Mouse (Mus musculus) cerebellum, postnatal 10 days (tissue): ENCODE measurements at regions not wholly inside any gene's neighbourhood (a gene's known extent, or its start where the extent isn't known, plus 50 kb on each side); places are given as distances from the start of the nearest gene placed in this dataset.

ENCODE experiments used
- DNase-seq, 2 experiments: peaks; one replicate each; pipeline ENCODE4 v3.0.0; 2021; ENCODE audit warnings: mixed read lengths in 2 of 2

DNA sequence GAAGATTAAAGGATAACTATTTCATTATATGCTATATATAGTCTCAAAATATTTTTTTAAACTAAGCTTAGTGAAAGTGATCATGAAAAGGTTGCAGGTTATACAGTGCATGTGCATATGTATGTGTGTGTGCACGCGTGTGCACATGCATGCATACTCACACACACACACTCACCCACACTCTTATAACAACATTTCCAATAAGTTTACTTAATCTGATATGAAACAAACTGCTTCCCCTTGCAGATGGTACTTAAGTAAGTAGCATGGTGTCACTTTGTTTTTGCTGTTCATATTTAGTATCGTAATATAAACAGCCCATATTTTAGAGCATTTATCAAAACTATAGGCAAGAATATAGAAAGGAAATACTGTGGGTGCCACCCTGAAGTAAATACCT, 275.0 kb downstream of the Gm5447 start:
- no peak for DNase-seq

DNA sequence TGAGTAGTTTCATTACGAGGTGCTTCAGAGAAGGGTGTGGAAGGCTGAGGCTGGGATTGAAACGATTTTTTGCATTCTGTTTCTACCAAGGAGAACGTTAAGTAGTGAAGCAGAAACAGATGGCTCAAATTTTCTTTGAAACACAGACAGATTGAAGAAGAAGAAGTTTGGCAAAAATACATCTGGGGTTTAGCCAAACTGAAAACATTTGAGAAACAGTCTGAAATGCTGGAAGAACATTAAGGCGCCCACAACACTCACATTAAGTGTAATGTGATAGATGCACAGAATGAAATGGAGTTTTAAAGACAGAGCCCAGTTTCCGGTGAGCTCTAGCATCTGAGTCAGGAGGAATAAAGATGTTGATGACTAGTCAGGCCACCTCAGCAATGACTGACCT, 275.5 kb downstream of the Gm5447 start:
- DNase-seq: peak in 1 of 2 experiments; percentile 14

DNA sequence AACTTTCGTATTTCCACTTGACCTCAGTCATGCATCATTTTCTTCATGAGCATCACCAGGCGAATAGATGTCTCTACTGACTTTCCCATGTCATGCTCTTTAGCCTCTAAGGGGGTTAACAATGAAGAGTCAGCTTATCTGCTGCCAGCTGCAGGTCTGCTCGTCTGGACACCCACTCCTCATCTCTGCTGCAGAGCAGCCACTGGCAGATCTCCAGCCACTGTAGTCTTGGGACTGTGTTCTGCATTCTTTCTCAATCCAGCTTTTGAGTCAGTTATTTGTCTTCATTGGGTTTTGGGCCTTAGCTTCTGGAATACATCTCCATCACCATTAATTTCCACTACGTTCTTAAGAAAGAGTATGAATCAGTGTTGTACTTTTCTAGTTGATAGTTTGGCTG, 280.0 kb downstream of the Gm5447 start:
- peak in 1 of 2 experiments; percentile 7 for DNase-seq

DNA sequence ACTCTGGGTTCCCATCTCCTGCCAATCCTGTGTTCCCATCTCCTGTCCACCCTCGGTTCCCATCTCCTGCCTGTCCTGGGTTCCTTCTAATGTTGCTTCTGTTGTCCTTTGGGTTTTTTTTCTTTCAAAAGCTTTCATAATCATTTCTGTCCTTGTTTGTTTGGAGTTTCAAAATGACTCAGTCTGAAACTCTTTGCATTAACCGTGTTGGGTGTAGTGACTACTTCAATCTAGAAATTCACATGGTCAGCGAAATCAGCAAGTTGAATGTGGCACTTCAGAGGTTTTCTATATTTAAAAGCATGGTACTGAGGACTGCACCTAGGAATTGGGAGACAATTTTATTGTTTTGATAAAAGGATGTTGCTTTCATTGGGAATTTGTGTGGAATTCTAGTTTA, 280.7 kb downstream of the Gm5447 start:
- no peak for DNase-seq

DNA sequence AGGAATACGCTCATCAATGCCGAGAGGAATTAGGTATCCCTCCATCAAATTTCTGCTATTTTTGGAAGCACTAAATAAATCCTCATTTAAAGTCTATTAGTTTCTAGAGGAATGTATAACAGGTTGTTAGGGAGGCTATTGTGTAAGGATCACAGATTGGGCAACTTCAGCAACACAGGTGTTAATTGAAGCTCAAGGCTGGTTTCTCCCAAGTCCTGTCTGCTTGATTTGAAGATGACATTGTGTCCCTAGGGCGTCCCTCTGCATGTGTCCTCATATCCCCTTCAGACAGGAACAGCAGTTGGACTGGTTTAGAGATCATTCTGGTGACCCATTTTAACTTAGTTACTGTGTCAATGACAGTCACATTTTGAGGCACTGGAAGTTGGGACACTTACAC, 281.5 kb downstream of the Gm5447 start:
- DNase-seq: no peak

DNA sequence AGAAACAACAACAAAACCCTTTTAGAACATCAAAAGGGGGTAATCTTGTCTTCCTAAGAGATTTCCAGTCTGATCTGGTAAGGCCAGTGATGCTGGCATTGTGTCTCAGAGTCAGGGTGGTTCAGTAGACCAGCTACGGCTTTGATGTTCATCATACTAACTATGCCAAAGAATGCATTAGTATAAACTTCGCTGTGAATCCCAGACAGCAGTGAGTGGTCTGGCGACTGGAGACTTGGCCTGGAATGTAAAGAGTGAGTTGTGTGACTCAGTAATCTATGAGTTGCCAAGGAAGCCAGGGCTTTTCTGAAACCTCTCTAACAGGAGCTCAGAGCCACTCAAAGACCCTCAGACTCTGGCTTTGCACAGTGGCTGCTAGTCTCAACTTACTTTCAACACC, 288.1 kb upstream of the Foxq1 start:
- no peak for DNase-seq

DNA sequence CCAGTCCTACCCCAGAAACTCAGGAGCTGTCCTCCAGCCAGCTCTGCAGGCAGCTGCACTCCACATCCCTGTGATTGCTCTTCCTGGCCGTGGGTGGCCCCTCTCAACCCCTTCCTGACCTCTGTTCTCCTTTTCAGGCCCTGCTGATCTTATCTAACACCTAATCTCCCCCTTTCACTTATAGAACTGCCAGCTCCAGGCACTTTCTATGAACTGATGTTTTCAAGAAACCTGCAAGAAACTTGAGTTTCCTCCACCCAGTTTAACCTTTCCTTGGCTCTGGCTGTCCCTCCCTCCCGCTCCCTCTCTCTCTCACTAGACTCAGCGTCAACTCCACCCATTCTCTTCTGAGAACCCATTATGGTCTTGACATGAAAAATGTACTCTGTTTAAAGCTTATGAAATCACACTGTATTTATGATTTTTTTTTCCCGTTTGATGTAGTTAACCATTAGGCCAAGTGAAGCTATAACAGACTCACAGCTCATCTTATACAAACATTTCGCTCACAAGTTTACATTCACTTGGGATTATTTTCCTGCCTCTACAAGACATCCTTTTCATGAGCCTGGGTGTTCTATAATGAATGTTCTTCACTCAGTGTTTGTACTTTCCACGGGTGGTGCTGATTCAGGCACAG, 279.8 kb upstream of the Foxq1 start:
- no peak for DNase-seq

DNA sequence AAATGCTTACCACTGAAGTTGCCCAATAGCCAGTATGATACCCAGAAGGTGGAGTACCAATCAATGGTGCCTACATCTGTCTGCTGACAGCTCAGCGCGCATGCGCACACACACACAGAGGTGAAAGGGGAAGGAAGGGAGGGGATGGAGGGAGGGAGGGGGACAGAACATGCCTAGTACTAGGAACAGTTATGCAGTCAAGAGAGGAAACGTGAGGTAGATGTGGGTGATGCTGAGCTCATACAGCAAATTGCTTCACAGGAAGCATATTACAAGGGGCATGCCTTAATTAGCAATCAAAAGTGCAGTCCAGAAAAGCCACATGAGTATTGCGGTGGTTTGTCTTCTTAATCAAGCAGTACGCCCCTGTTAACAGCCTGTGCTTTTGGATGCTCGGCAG, 265.3 kb upstream of the Foxq1 start:
- DNase-seq: no peak

DNA sequence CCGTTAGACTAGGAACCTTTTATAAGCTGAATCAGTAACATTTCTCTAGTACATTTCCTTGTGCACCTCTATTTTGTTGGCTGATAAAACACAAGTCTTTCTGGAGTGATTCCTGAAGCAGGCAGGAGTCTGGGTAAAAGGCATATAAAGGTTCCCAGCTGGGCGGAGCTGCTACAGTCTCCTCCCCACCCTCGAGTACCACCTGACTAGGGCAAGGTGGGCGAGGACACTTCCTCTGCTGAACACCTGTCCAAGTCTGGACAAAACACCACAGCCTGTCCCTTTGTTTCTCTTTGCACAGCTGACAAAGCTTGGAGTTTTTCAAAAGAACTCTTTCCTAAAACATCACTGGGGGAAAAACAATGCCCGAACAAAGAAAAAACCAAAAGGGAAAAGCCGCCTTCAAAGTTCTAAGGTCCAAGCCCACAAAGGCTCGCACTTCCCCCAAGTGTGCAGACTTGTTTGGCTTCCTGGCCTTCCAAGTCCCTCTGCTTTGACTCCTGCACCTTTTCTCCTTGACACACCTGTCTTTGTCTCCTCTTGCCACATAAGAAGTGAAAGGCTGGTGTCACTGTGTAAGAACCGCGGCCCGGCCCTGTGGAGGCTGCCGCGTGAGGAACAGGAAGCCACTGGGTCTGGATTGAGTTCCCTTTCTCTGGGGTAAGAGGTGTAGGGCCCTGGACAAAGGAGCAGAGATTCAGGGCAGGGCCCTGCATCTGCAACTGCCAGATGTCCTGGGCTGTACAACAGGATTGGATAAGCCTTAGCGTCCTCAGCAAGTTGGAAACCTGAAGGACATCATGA, 263.1 kb upstream of the Foxq1 start:
- DNase-seq: no peak

DNA sequence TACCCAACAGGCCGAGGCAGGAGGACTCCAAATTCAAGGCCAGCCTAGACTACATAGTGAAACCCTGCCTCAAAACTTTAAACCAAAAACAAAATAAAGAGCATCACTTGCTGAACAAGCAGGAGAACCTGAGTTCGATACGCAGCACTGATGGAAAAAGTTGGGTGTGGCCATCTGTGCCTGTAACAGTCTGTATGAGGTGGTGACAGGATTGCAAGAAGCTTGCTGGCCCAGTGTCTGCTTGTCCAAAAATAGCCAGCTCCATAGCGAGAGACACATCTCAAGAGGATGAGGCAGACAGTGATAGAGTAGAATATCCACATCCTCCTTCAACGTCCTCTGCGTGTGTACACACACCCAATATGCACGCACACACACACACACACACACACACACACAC, 261.9 kb upstream of the Foxq1 start:
- no peak for DNase-seq

DNA sequence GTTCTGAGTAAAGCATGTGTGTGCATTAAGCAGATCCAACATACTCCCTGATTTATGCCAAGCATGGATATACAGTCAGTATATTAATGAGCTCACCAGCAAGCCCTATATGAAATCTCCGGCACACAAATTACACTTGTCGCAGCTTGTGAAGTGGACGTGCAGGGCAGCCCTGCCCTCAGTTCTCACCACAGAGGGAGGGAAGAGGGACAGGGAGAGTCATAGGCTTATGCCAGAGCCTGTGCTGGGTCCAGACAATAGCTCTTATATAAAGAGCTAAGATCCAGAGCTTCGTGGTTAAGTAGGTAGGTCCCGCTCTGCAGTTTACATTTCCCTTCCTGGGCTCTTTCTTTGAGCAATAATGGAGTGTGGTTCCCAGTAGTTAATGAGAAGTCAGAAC, 252.7 kb upstream of the Foxq1 start:
- DNase-seq: no peak

DNA sequence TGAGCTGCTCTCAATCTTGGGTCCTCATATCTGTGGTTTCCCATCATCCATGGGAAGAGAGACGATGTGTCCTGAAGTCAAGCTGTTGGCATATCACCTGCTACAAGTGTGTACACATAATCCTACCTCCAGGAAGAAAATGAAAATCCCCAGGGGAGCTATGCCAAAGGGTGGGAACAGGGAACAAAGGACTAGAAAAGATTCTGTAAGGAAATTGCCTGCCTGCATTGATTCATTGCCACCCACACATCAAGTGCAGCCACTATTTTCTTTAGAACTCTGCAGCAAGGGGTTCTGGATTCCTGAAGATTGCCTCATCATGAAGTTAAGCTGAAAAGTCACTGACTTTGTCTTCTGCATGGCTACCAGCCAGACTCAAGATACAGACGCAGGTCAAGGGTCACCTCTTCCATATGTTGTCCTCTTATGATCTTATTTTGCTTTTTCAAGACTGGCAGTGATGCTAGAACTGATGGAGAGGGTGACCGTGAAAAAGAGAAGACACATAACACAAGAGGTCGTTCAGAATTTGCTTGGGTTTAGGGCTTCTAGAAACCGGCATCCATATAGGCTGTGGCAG, 251.6 kb upstream of the Foxq1 start:
- no peak for DNase-seq

DNA sequence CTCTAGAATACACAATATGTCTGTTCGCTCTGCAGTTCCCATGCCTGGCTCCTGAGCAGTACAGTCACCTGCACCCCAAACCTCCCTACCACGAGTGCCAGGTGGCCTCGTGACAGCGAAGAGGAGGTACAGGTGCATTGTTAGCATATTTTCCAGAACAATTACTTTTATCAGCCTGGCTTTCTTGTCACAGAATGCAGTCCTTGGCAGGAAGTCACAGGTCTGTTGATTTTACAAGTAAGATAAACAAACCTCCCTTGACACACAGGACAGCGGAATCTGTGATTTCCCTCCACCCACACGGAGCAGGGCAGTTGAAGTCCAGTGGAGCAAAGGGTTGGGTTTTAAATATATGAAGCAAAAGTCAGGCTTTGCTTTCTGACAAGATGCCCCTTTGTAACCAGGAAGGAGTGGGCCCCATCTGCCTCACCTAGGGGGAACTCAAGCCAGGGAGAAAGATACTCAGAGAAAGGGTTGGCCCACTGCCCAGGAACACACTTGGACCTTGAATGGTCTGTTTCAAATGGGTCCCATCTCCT, 246.8 kb upstream of the Foxq1 start:
- DNase-seq: peak; percentile 67 to 72

DNA sequence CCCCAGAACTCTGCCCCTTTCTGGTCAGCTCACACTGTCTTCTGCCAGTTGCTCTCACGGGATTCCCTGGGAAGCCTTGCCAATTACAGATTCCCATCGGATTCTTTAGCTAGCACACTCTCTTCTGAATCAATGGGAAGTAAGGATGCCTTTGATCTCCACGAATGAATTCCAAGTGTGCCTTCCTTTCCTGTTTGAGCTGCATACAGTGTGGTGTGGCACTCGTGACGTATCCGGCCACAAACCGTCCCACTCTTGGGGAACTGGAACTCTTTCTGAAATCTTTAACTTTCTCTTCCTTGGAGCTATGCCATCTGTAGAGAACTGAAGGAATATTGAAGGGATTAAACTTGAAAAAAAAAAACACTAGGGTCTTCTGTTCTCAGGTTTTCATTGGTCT, 243.2 kb upstream of the Foxq1 start:
- DNase-seq: no peak

DNA sequence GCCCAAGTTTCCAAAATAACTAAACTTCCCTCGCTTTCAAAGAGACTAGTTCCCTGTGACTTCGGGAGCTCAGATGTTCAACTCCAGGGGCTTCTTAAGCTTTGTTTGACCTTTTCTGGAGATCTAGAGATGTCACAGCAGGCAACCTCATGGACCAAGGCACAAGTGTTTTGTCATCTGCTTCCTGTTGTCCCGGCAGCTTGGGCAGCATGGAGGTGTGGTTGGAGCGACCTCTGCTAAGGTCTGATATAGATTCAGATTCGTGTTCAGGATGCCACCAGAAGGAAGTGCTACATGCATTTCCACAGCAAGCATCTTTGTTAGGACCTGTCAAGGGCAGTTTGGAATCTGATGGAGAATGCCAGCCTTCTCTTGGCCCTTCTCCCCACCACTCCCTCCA, 242.1 kb upstream of the Foxq1 start:
- no peak for DNase-seq

DNA sequence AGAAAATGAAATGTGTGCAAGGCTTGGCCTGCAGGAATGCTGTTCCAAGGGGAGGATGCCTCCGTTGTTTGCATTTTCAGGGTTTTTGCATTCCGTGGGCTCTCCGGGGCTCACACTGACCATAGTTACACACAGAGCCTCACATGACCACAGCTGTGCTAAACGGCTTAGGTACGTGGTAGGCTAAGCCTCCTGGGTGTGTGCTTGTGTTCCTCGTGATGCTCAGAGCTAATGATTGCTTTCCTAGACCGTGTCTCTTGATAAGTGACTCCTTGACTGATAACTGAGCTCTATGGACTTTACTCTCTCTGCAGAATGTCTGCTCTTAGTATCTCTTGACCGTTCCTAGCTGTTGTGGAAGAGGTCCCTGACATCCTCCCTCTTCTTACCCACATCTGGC, 238.9 kb upstream of the Foxq1 start:
- DNase-seq: no peak

DNA sequence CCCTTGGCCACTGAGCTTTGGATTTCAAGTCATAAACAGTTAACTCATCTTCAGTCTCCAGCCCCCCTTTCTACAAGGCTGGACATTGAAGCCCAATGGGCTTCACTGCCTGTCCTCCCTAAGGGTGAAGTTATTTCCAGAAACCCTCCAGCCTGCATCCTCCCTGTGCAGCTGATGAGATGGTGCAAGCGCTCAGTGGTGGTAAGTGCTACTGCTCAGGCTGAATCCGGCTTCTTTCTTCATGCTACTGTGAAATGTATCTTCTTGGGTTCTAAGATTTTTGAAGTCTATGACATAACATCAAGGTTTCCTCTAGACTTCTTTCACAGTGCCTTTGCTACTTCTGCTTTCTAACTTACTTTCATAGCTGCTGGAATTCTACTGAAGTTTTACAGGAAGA, 237.9 kb upstream of the Foxq1 start:
- no peak for DNase-seq

DNA sequence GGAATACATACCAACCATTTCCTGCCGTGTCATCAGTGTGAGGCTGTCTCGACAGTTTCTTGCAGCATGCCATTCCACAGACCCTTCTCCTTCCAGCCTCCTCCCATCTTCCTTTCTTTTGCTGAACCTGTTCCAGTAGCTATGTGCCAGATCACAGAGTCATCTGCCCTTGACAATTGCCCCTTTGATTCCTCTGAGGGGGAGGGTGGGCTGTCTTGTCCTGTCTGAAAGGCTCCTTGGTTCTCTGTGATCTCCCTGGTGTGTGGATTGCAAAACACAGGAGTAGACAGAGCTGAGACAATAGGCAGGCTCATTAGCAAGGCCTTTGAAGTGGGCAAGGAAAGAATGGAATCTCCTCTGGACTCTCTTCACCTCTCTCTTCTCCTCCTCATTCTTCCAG, 234.5 kb upstream of the Foxq1 start:
- DNase-seq: no peak

DNA sequence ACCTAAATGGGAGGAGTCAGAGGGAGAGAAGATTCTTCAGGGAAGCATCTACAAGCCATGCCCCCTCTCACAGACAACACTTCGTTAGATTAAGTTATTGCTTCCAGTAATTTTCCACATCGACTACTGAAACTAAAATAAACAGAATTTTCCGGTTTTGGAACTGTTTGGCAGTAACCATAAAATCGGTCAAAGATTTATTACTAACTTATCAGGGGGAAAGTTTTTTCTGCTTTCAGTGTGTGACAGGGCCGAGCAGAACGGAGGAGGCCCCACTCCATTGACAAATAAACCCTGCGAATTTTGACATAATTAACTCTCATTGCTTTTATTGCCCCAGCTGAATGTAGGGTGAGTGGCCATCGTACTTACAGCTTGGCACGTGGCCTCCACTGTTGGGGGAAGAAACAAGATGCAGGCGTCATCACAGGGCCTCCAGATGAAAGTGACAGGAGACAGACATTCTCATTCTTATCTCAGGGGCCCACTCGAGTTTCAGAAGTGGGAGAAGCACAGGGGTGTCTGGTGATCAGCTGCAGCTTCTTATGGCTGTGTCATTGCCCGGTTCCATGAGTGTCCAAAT, 229.6 kb upstream of the Foxq1 start:
- DNase-seq: no peak

DNA sequence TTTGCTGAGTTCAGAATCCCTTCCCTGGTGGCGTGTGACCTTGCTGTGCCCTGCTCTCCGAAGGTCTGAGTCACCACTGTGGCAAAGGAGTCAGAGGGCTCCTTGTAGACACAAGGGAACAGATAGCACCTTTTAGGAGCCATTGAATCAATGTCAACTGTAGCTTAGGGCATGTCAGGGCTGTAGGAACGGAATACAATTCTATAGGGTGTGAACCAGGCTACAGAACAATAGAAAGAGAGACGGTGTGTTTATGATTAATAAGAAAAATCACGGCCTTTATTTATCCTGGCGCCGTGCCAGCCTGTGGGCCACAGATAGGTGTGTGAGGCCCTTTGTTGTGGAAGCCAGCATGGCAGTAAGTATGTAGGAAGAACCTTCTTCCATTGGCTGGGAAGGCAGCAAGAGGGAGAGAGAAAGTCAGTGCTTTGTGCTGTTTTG, 228.4 kb upstream of the Foxq1 start:
- peak in 1 of 2 experiments; percentile 15 for DNase-seq

DNA sequence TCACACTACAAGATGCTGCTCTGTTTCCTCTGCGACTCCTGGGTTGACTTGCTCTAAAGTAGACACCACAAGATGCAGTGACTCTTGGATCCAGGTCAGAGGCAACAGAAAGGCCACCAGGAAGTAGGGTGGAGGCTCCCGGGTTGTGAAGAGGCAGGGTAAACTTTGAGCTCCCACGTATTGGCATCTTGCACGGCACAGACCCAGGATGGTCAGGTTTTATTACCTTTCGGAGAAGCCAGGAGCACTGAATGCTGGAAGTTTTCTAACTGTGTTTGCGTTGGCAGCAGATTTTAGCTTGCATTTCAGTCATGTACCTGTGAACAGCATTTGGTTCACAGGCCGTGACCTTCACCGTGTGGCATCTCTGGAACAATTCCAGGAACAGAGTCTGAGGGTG, 227.2 kb upstream of the Foxq1 start:
- no peak for DNase-seq

DNA sequence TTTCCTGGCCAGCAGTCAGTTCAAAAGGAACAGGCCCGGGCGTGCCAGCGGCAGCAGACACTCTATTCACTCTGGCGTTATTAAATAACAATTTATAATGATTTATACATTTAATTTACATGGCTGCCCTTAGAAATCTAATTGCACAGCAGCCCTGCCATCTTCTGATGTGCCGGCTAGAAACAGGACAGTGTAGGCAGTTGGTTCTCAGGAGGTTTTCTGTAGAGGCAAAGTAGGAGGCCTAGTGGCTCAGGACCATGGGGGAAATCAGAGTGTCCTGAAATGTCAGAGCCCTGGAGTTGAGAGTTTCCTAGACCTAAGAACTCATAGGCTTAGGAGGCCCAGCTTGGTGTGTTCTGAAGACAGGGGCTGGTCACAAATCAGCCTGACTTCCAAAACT, 225.2 kb upstream of the Foxq1 start:
- DNase-seq: no peak

DNA sequence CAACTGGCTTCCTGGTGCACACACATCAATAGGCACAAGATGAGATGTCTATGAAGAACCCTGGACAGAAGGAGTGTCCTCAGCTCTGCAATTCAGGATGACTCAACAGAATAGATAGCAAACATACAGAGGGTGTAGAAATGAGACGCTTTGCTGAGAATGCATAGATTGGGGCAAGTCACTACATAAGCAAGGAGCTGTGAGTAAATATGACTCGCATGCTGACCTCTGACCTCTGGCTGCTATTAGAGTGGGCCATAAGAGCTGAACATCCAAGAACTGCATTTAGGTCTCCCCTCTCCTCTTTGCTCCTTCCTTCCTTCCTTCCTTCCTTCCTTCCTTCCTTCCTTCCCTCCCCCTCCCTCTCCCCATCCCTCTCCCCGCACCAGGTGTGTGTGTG, 221.0 kb upstream of the Foxq1 start:
- no peak for DNase-seq

DNA sequence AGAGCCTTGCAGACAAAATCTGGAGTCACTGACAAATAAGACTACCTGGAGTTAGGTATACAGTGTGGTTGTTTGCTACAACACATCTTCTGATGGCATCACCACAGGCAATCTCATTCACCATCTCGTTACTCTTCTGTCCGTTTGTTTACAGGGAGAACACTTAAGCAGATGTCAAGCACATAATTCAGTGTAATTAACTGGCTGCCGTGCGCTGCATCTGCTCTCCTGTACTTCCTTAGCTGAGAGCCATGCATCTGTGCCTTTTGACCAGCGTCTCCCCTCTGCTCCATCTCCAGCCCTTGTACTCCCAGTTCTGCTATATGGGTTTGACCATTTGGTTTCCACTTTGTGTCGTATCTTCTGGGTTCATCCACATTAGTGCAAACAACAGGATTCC, 218.3 kb upstream of the Foxq1 start:
- DNase-seq: no peak
